Mouse (Mus musculus): Measurements from ENCODE around the gene Mef2b. TPM values are rescaled to one million over a fixed set of nuclear protein-coding genes. Genes with fewer than 3 reads are reported as not detected.
A peak's percentile ranks its signal among the peaks of the same experiment; 100 is the strongest.
"Not testable (repeated sequence)": the region's sequence is repeated elsewhere in the genome, so short reads cannot be mapped to it uniquely, and the experiment has no call there.

Gene Mef2b
- total RNA-seq, 2 experiments from 2014 or later, result 0.59 TPM; not detected in 1

DNA sequence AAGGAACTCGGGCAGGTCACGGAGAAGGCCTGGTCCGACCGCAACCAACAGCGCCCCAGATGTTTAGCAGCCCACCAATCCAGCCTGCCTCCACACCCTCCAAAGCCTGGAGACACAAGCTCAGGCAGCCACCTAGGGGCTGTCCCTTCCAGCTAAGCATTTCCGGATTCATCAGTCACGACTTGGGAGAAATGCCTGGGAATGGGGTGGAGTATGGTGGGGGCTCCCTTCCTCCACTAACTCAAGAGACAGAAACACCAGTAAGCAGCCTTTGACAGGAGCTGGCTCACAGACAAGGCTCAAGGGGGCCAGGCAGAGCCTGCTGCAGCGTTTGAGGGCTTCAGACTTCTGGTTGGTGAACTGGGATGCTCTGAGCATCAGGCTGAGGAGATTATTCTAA, 71.0 kb downstream of the Mef2b start:
- intact Hi-C loops (cut with DNase I), result no loop called here
- peak in 1 of 2 experiments; percentile 51 for DNase-seq (ENCODE audit: extremely low spot score in 1 of 2, low spot score in 2 of 2)

GRCm38 (mm10) chr8:70211275-70211674, 71.8 kb downstream of the Mef2b start:
- intact Hi-C loops (cut with DNase I), result no loop called here
- no peak for DNase-seq (ENCODE audit: extremely low spot score in 1 of 2, low spot score in 2 of 2)

DNA sequence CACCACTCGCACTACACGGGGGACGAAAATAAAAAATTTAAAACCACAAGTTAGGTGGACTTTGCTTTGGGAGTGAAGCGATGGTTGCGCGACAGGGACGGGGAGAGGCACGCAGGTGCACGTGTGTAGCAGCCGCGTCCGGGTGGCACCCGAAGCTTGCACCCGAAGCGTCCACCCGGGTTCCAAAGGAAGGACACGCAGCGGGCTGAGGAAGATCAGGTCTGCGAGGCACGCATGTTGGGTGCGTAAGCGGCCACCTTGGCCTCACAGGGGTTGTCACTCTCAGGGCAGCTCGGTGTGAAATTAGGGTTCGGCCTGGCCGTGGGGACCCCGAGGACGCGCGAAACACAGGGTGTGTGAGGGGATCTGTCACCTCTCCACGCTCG, 72.2 kb downstream of the Mef2b start:
- peak in 1 of 2 experiments; percentile 69 for DNase-seq (ENCODE audit: extremely low spot score in 1 of 2, low spot score in 2 of 2)
- intact Hi-C loops (cut with DNase I), result no loop called here

GRCm38 (mm10) chr8:70212112-70213055, 72.9 kb downstream of the Mef2b start, which contains the start of gene Slc25a42:
Gene Slc25a42, minus strand, starts transcription at chr8:70212305.
- intact Hi-C loops (cut with DNase I), result no loop called here
- peak; percentile 98 to 99 for DNase-seq (ENCODE audit: extremely low spot score in 1 of 2, low spot score in 2 of 2)

GRCm38 (mm10) chr8:70214411-70214810, 74.9 kb downstream of the Mef2b start:
- intact Hi-C loops (cut with DNase I), result no loop called here
- no peak for DNase-seq (ENCODE audit: extremely low spot score in 1 of 2, low spot score in 2 of 2)

GRCm38 (mm10) chr8:70215092-70215491, 75.6 kb downstream of the Mef2b start:
- intact Hi-C loops (cut with DNase I), result no loop called here
- DNase-seq (ENCODE audit: extremely low spot score in 1 of 2, low spot score in 2 of 2), result no peak

DNA sequence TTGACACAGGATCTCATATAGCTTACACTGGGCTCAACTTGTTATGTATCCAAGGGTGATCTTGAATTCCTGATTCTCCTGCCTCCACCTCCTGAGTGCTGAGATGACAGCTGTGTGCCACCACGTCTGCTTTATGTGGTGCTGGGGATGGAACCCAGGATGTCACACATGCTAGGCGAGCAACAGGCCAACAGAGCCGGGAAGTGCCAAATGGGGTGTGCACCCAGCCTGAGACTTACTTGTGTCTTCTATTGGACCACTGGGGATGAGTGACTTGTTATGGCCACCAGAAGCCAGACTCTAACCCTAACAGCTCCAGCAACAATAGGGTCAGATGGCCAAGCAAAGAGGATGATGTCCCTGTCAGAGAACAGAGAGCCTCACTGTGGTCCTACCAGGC, 76.7 kb downstream of the Mef2b start:
- intact Hi-C loops (cut with DNase I); DNase-seq (ENCODE audit: extremely low spot score in 1 of 2, low spot score in 2 of 2): not testable (repeated sequence)

GRCm38 (mm10) chr8:70216566-70216965, 77.1 kb downstream of the Mef2b start:
- peak; percentile 73 to 74 for DNase-seq (ENCODE audit: extremely low spot score in 1 of 2, low spot score in 2 of 2)
- intact Hi-C loops (cut with DNase I), result no loop called here

Small RNA genes within 50 kb of the gene (microRNA-seq; reads per million reads assigned to microRNA genes)
- gene Mir7066, result 19.5 reads per million, percentile 39 among the genes with 10 or more reads in this experiment

Other genes starting within 250 kb of the Mef2b start
- under 1 TPM; 0.26 to 0.53 TPM for gene Tssk6, start 237.5 kb upstream of the Mef2b start, total RNA-seq (2021)
- gene Ndufa13, start 237.2 kb upstream of the Mef2b start, total RNA-seq (2021), result 100 to 1,000 TPM; 111 to 119 TPM
- 10 to 100 TPM; 16.9 to 17.5 TPM for gene Yjefn3, start 237.0 kb upstream of the Mef2b start, total RNA-seq (2021)
- gene Gatad2a, start 143.3 kb upstream of the Mef2b start, total RNA-seq (2021), result 10 to 100 TPM; 24.8 to 30.0 TPM
- 10 to 100 TPM; 81.6 to 82.9 TPM for gene Mau2, start 97.0 kb upstream of the Mef2b start, total RNA-seq (2021)
- gene Sugp1, start 96.9 kb upstream of the Mef2b start, total RNA-seq (2021), result 10 to 100 TPM; 51.6 to 56.7 TPM
- gene Tm6sf2, start 66.8 kb upstream of the Mef2b start, total RNA-seq (2021), result 1 to 10 TPM; 1.4 TPM
- gene Hapln4, start 56.3 kb upstream of the Mef2b start, total RNA-seq (2021), result 1 to 10 TPM; 3.0 to 6.5 TPM
- gene Ncan, start 18.8 kb upstream of the Mef2b start, total RNA-seq (2021), result 100 to 1,000 TPM; 392 to 416 TPM
- 10 to 100 TPM; 32.7 to 33.6 TPM for gene Nr2c2ap, start 8.4 kb upstream of the Mef2b start, total RNA-seq (2021)
- gene Rfxank, start 557 bp upstream of the Mef2b start, total RNA-seq (2021), result 10 to 100 TPM in 1 of 2 experiments, 1 to 10 TPM in 1; 8.3 to 10.9 TPM
- gene Borcs8, start 212 bp upstream of the Mef2b start, total RNA-seq (2021), result 10 to 100 TPM; 40.7 to 42.3 TPM
- 10 to 100 TPM; 49.0 to 55.7 TPM for gene Tmem161a, start 32.6 kb downstream of the Mef2b start, total RNA-seq (2021)
- 10 to 100 TPM; 26.1 to 26.6 TPM for gene Slc25a42, start 72.6 kb downstream of the Mef2b start, total RNA-seq (2021)
- 100 to 1,000 TPM; 134 to 140 TPM for gene Sugp2, start 94.5 kb downstream of the Mef2b start, total RNA-seq (2021)
- gene Armc6, start 94.8 kb downstream of the Mef2b start, total RNA-seq (2021), result 10 to 100 TPM; 84.6 to 85.4 TPM
- gene Homer3, start 143.1 kb downstream of the Mef2b start, total RNA-seq (2021), result 1 to 10 TPM; 7.9 to 9.4 TPM
- gene Ddx49, start 162.8 kb downstream of the Mef2b start, total RNA-seq (2021), result 10 to 100 TPM; 64.9 to 65.2 TPM
- gene Cope, start 162.8 kb downstream of the Mef2b start, total RNA-seq (2021), result 100 to 1,000 TPM; 124 to 134 TPM
- 10 to 100 TPM; 97.9 to 98.4 TPM for gene Cers1, start 176.1 kb downstream of the Mef2b start, total RNA-seq (2021)
- gene Gdf1, start 190.1 kb downstream of the Mef2b start, total RNA-seq (2021), result 10 to 100 TPM in 1 of 2 experiments, 1 to 10 TPM in 1; 6.6 to 13.0 TPM
- gene Upf1, start 213.6 kb downstream of the Mef2b start, total RNA-seq (2021), result 10 to 100 TPM; 46.9 to 48.1 TPM
- under 1 TPM in 1 of 2 experiments, not detected in 1; 0.14 TPM for gene Comp, start 233.8 kb downstream of the Mef2b start, total RNA-seq (2021)

Measured in left cerebral cortex, postnatal 10 days (tissue).